Mouse (Mus musculus) mouse trophoblast stem cell (cell line): ENCODE measurements at regions not wholly inside any gene's neighbourhood (a gene's known extent, or its start where the extent isn't known, plus 50 kb on each side); places are given as distances from the start of the nearest gene placed in this dataset.

Experiments
- in situ Hi-C, 2 experiments: fragments of 300-500 bp; cut with MseI, MboI; formaldehyde crosslinking; loops; 2 replicates in 1 of 2; 3 replicates in 1 of 2; pipeline ENCODE4 v1.15.1; 2025

DNA sequence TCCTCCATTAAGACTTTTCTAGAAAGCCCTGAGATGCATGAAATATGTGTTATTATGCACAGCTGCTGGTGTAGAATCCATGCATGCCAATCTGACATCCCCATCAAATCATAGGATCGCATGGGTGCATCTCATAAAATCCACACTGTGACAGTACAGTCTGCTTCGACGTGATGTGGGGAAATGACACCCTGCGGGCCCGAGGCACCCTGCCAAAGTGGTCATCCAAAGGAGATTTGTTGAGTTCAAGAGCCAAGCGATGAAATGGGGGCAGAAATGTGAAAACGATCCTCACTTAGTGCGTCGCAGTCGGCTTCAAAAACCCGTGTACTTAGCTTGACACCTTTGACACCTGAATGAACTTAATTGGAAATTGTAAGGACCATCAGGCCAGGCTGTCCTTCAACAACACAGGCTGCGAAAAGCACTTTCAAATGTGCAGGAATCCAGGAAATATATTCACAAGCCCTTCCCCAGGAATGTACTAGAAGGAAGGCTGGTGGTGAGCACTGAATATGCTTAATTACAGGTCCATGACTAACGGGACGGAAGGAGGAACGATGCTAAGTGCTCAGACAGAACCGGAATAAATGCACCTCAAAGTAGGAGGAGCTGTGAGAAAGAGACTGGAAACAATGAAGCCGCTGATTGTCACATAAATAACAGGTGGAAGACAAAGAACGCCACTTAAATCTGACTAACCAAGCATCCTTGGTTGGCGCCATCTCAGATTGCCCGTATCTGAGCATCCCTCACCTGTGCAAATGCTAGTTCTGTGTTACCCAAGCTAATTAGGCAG is 60.9 kb upstream of the Ppp2r5c start:
- in situ Hi-C loops: loop anchor here in 1 of 2 experiments (25.0 kb wide), 1 partner anchor 1499 kb away; the partner anchor contains the start of genes Wars and Wdr25

DNA sequence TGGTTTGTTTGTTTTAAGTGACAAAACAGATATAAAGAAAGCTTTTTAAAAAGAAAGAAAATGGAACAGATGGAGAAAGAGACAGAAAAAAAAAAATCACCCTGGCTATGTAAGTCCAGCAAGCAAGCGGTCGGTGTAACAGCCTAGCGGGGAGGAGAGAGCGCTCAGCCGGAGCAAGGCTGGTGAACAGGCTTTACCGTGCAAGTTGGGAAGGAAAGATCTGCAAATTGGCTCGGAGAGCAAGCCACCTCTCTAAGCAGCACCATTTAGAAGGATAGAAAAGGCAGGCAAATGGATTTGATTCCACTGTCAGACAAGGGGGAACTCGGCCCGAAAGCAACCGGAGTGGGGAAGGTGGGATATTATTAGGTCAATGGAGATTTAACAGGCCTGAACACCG is 59.9 kb upstream of the Ppp2r5c start:
- in situ Hi-C loops: loop anchor here in 1 of 2 experiments (25.0 kb wide), 1 partner anchor 1500 kb away; the partner anchor contains the start of genes Wars and Wdr25

DNA sequence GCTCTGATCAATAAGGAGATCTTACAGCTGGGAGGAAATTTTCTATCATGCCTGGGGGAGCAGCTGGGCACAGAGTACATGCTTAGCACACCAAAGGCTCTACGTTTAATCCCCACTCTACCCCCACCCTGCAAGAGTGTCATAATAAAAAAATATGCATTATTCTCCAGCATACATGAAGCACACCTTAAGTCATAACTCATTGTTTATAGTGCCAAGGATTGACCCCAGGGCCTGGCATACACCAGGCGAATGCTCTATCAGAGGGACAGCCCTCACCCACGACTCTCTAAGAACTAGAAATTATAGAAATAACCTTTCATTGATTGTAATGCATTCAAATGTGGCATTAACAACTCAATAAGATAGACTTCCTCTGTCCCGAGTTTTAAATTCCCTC is 59.4 kb upstream of the Ppp2r5c start:
- in situ Hi-C loops: loop anchor here in 1 of 2 experiments (25.0 kb wide), 1 partner anchor 1500 kb away; the partner anchor contains the start of genes Wars and Wdr25

DNA sequence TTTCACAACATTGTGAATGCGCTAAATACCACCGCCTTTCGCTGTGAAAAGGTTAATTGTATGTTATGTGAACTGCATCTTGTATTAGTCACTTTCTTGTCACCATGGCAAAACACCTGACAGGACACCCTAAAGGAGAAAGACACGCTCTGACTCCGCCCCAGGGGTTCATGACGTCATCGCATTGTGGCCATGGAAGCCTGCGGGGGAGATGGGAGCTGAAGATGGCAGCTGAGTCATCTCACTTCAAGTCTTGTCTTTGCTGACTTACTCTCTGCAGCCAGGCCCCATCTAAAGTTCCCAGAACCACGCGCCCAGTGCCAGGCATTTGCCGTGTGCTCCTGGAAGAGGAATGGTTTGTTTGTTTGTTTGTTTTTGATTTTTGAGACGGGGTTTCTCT is 57.5 kb upstream of the Ppp2r5c start:
- in situ Hi-C loops: loop anchor here in 1 of 2 experiments (25.0 kb wide), 1 partner anchor 1502 kb away; the partner anchor contains the start of genes Wars and Wdr25

DNA sequence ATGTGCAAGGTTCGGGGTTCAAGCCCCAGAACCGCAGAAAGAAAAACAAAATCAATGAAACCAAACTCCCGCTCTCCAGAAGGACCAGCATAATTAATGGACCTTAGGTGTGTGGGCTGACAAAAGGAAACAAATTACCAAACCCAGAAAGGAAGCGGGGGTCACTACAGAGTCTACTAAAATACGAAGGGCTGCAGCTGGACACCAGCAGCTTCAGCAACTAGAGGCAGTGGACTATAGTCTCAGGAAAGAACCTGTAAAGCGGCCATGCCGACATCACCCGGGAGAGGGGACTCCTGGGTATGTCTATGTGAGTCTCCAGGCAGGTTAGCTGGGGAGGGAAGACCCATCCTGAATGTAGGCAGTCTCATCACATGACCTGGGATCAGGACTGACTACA is 55.5 kb upstream of the Ppp2r5c start:
- in situ Hi-C loops: loop anchor here in 1 of 2 experiments (25.0 kb wide), 1 partner anchor 1504 kb away; the partner anchor contains the start of genes Wars and Wdr25

DNA sequence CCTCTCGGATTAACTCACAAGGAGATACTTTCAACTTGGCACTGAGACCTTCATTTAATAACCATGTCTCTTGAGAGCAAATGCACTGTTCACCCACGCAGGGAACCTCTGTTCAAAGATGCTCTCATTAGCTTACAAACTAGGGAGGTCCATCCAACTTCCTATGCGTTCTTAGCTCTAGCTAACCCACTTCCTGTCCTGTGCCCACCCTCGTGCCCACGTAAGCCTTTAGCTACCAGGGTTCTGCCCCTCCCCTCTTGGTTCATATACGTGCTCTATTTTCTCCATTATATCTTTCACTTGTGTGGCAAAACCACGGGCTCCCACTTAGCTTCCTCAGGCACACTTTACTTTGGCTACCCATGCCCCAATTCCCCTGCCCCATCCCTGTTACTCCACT is 53.4 kb upstream of the Ppp2r5c start:
- in situ Hi-C loops: loop anchor here in 1 of 2 experiments (25.0 kb wide), 1 partner anchor 1506 kb away; the partner anchor contains the start of genes Wars and Wdr25
